Mouse (Mus musculus): ENCODE measurements around the gene Rtn4.

GRCm38 (mm10) chr11:29725610-29726009, 32.9 kb downstream of the Rtn4 start:
- TF ChIP-seq POLR2A (IDR thresholded peaks at IDR 0.05; ENCODE audit: low read depth, low read length) (no peak), CTCF (IDR thresholded peaks at IDR 0.05; ENCODE audit: extremely low read depth, insufficient read length, insufficient replicate concordance, low read depth, low read length) (no peak)

Data from small intestine, adult 2 months (tissue).